Mouse (Mus musculus) gastrocnemius, postnatal 4 days (tissue): Measurements from ENCODE around the gene Vmn2r14. TPM values are rescaled to one million over a fixed set of nuclear protein-coding genes. Genes with fewer than 3 reads are reported as not detected.
"Not testable (repeated sequence)": the region's sequence is repeated elsewhere in the genome, so short reads cannot be mapped to it uniquely, and the experiment has no call there.

Source experiments
- DNase-seq, 2 experiments: peaks; one replicate each; pipeline ENCODE4 v3.0.0; 2021 to 2022; ENCODE audit warnings: low spot score in 2 of 2, mixed read lengths in 2 of 2
- long read RNA-seq, 2 experiments: library from polyadenylated mRNA; stranded (forward); transcript quantifications; one replicate each; pipeline ENCODE4 v2.0.0; 2021
- total RNA-seq, 2 experiments: library from RNA; stranded (reverse); gene quantifications; 2 replicates each; pipeline ENCODE4 v1.2.3; 2021

Vmn2r14 gene
- not detected for total RNA-seq
- long read RNA-seq, experiment 1, result 0 reads
- long read RNA-seq, experiment 2, result 0 reads

DNA sequence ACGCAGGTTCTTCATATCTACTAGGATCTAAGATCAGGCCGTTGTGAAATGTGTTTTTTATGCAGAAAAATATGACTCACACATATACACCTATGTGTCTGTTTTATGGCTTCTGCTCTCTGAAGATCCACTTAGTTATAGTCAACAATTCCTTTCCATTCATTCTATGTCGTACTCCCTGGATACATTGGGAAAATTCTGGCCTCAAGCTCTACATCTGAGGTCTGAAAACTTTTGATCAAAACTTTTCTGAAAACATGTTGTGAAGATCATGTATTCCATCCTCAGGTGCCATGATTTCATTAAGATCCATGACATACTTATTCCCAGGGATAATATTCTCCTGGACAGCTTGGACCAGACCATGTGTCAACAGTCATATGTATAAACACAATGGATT lies at the start of gene Vmn2r14:
TSS of gene Vmn2r14 (minus strand) at position 101 of the 400 bp plus-strand sequence.
- no peak for DNase-seq

DNA sequence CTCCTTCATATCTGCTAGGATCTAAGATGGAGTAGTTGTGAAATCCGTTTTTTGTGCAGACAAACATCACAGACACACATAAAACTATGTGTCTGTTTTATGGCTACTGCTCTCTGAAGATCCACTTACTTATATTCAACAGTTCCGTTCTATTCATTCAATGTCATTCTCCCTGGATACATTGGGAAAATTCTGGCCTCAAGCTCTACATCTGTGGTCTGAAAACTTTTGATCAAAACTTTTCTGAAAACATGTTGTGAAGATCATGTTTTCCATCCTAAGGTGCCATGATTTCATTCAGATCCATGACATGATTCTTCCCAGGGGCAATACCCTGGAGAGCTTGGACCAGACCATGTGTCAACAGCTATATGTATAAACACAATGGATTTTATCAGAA lies 32.4 kb downstream of the Vmn2r14 start, which contains the start of gene Vmn2r13:
TSS of gene Vmn2r13 (minus strand) at position 101 of the 400 bp plus-strand sequence.
- not testable (repeated sequence) for DNase-seq

DNA sequence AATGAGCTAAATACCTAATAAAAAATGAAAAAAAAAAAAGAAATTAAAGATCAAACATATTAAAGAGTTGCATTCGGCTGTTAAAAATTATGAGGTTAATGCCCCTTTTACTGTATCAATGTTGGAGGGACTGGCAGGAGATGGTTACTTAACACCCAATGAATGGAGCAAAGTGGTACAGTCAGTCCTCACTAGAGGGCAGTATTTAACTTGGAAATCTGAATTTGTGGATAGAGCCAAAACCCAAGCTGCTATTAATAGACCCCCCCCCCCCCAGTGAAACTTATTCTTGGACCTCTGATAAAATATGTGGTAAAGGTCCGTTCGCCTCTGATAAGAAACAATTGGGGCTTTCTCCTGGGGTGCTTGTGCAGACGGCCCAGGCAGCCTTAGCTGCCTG lies 57.7 kb downstream of the Vmn2r14 start:
- not testable (repeated sequence) for DNase-seq

Other genes with a start within 250 kb of the Vmn2r14 start
- not detected for gene Vmn2r10, start 218.2 kb downstream of the Vmn2r14 start, total RNA-seq
- gene Vmn2r11, start 165.1 kb downstream of the Vmn2r14 start, total RNA-seq, result not detected
- not detected for gene Vmn2r12, start 126.8 kb downstream of the Vmn2r14 start, total RNA-seq
- not detected for gene Vmn2r13, start 32.5 kb downstream of the Vmn2r14 start, total RNA-seq
- gene Vmn2r15, start 72.9 kb upstream of the Vmn2r14 start, total RNA-seq, result not detected
- gene Vmn2r16, start 105.5 kb upstream of the Vmn2r14 start, total RNA-seq, result not detected
- not detected for gene Vmn2r17, start 195.0 kb upstream of the Vmn2r14 start, total RNA-seq